In the genomic region with DNA sequence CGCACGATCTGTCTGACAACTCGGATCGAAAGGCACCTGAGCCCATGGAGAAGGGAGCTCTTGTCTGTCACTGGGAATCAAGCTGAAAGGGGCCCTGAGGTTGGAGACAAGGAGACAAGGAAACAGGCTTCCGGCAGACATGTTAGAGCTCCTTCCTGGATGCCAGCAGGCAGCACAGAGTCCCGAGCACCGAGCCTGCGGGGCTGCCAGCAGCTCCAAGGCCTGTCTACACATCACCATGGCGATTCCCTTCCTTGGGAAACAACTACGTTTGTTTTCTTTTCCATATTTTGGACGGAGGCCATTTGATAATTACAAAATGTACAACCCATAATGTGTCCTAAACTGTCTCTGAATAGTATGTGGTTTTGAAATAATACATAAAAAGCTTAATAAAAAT, we compare ENCODE assay signal across 12 mouse cellular contexts.
DNase-seq lines count a peak whose midpoint lies in the region; ATAC-seq and TF ChIP-seq lines count a peak whose summit lies in the region.
"Had no signal": no experiment of that assay in that cellular context is flagged by ENCODE, and none has a peak within 500 bp of the region (broad histone marks: within the 10 kb centered on the region; RNA-seq: fewer than 3 reads in every experiment).

No protein-coding gene starts in this region.

- H3K4me3 ChIP-seq in forebrain, embryonic 10.5 days = no peak overlapping the region
- no peak overlapping the region for H3K4me3 ChIP-seq in forebrain, embryonic 12.5 days (replicated peaks)
- no peak overlapping the region for H3K4me3 ChIP-seq in hindbrain, embryonic 13.5 days
- no peak overlapping the region for H3K4me3 ChIP-seq in hindbrain, embryonic 10.5 days
- no peak overlapping the region for H3K4me3 ChIP-seq in midbrain, embryonic 16.5 days (ENCODE audit: low read depth, low read length)
- no peak overlapping the region for H3K4me3 ChIP-seq in midbrain, embryonic 10.5 days
- no peak overlapping the region for H3K4me3 ChIP-seq in stomach, postnatal 0 days (ENCODE audit: low read depth, low read length)
- H3K4me3 ChIP-seq: kidney, embryonic 15.5 days; liver, embryonic 13.5 days had no signal

- no peak for TF ChIP-seq CTCF in stomach, postnatal 0 days (IDR thresholded peaks at IDR 0.05; ENCODE audit: low read depth)

- no peak for ATAC-seq in forebrain, embryonic 12.5 days (ENCODE audit: low FRiP score)
- ATAC-seq in hindbrain, embryonic 13.5 days (ENCODE audit: low FRiP score) = no peak
- ATAC-seq in midbrain, embryonic 16.5 days = no peak
- no peak for ATAC-seq in stomach, postnatal 0 days (ENCODE audit: low FRiP score, low TSS enrichment)

- H3K4me1 ChIP-seq in forebrain, embryonic 10.5 days = peaks cover 9% of the 10 kb centered on the region; the same call in 1 of the 2 replicates
- peaks cover 27% of the 10 kb centered on the region; the same call in 1 of the 2 replicates for H3K4me1 ChIP-seq in forebrain, embryonic 12.5 days
- H3K4me1 ChIP-seq in hindbrain, embryonic 13.5 days (replicated peaks) = peaks cover 42% of the 10 kb centered on the region
- H3K4me1 ChIP-seq in hindbrain, embryonic 10.5 days (replicated peaks) = peaks cover 33% of the 10 kb centered on the region; the same call in 1 of the 2 replicates
- H3K4me1 ChIP-seq in midbrain, embryonic 16.5 days (ENCODE audit: control insufficient read depth, insufficient read depth, low read length) = peaks cover 25% of the 10 kb centered on the region
- peaks cover 20% of the 10 kb centered on the region for H3K4me1 ChIP-seq in midbrain, embryonic 10.5 days
- 0 out of 2 replicates have a peak, but pooled peaks cover 2% of the 10 kb centered on the region for H3K4me1 ChIP-seq in stomach, postnatal 0 days (replicated peaks; ENCODE audit: control insufficient read depth, insufficient read depth)

- H3K9me3 ChIP-seq in forebrain, embryonic 10.5 days = no peaks in the 10 kb centered on the region
- H3K9me3 ChIP-seq in forebrain, embryonic 12.5 days = no peaks in the 10 kb centered on the region
- no peaks in the 10 kb centered on the region for H3K9me3 ChIP-seq in hindbrain, embryonic 13.5 days
- no peaks in the 10 kb centered on the region for H3K9me3 ChIP-seq in hindbrain, embryonic 10.5 days
- no peaks in the 10 kb centered on the region for H3K9me3 ChIP-seq in midbrain, embryonic 16.5 days (replicated peaks; ENCODE audit: control insufficient read depth, low read length, poor library complexity, severe bottlenecking)
- H3K9me3 ChIP-seq in midbrain, embryonic 10.5 days (replicated peaks) = no peaks in the 10 kb centered on the region
- no peaks in the 10 kb centered on the region for H3K9me3 ChIP-seq in stomach, postnatal 0 days (ENCODE audit: control insufficient read depth, low read length)
- H3K9me3 ChIP-seq: kidney, embryonic 15.5 days; liver, embryonic 13.5 days had no signal

- H3K4me2 ChIP-seq in forebrain, embryonic 12.5 days = no peak overlapping the region
- H3K4me2 ChIP-seq in hindbrain, embryonic 13.5 days = no peak overlapping the region
- H3K4me2 ChIP-seq in midbrain, embryonic 16.5 days (ENCODE audit: low read length) = no peak overlapping the region
- no peak overlapping the region for H3K4me2 ChIP-seq in stomach, postnatal 0 days (replicated peaks; ENCODE audit: low read depth)
- H3K4me2 ChIP-seq: kidney, embryonic 15.5 days; liver, embryonic 13.5 days had no signal

- H3K9ac ChIP-seq in forebrain, embryonic 12.5 days = no peak overlapping the region
- no peak overlapping the region for H3K9ac ChIP-seq in hindbrain, embryonic 13.5 days
- no peak overlapping the region; the same call in 1 of the 2 replicates for H3K9ac ChIP-seq in midbrain, embryonic 16.5 days (ENCODE audit: low read depth, low read length)
- no peak overlapping the region for H3K9ac ChIP-seq in stomach, postnatal 0 days (ENCODE audit: low read length)
- H3K9ac ChIP-seq: kidney, embryonic 15.5 days; liver, embryonic 13.5 days had no signal

- H3K36me3 ChIP-seq in forebrain, embryonic 10.5 days (replicated peaks) = no peaks in the 10 kb centered on the region
- no peaks in the 10 kb centered on the region for H3K36me3 ChIP-seq in forebrain, embryonic 12.5 days (replicated peaks)
- no peaks in the 10 kb centered on the region for H3K36me3 ChIP-seq in hindbrain, embryonic 13.5 days
- no peaks in the 10 kb centered on the region for H3K36me3 ChIP-seq in hindbrain, embryonic 10.5 days
- no peaks in the 10 kb centered on the region for H3K36me3 ChIP-seq in midbrain, embryonic 16.5 days (ENCODE audit: control insufficient read depth, insufficient read depth, low read length)
- H3K36me3 ChIP-seq in midbrain, embryonic 10.5 days = no peaks in the 10 kb centered on the region
- H3K36me3 ChIP-seq in stomach, postnatal 0 days (ENCODE audit: control insufficient read depth, insufficient read depth, low read length) = no peaks in the 10 kb centered on the region
- H3K36me3 ChIP-seq: kidney, embryonic 15.5 days; liver, embryonic 13.5 days had no signal

- 88% methylated on average over 11 of the region's 11 CpGs for WGBS in forebrain, embryonic 10.5 days
- 80% methylated on average over 11 of the region's 11 CpGs for WGBS in forebrain, embryonic 12.5 days
- 54% methylated on average over 11 of the region's 11 CpGs for WGBS in hindbrain, embryonic 13.5 days
- 83% methylated on average over 11 of the region's 11 CpGs for WGBS in hindbrain, embryonic 10.5 days
- WGBS in midbrain, embryonic 16.5 days = 57% methylated on average over 11 of the region's 11 CpGs
- 82% methylated on average over 11 of the region's 11 CpGs for WGBS in midbrain, embryonic 10.5 days
- whole genome bisulfite sequencing in stomach, postnatal 0 days = 59% methylated on average over 11 of the region's 11 CpGs

- TF ChIP-seq EP300 in stomach, postnatal 0 days (optimal IDR thresholded peaks at IDR 0.05) = no peak

- no peak for DNase-seq in forebrain, embryonic 10.5 days (ENCODE audit: extremely low spot score, low spot score)
- DNase-seq in hindbrain, embryonic 10.5 days (ENCODE audit: low spot score) = no peak
- DNase-seq in midbrain, embryonic 10.5 days (ENCODE audit: low spot score) = no peak
- no peak for DNase-seq in stomach, postnatal 0 days (ENCODE audit: low spot score)
- DNase-seq in cerebellum, postnatal 4 days (ENCODE audit: low spot score in 2 of 2) = no peak
- DNase-seq: cerebellum, adult 8-10 months; gastrocnemius, postnatal 25 days; liver, embryonic 13.5 days had no signal

- no peaks in the 10 kb centered on the region for H3K27me3 ChIP-seq in forebrain, embryonic 10.5 days (ENCODE audit: poor library complexity, severe bottlenecking)
- no peaks in the 10 kb centered on the region for H3K27me3 ChIP-seq in forebrain, embryonic 12.5 days
- H3K27me3 ChIP-seq in hindbrain, embryonic 13.5 days = no peaks in the 10 kb centered on the region
- H3K27me3 ChIP-seq in hindbrain, embryonic 10.5 days (ENCODE audit: insufficient read depth, poor library complexity, severe bottlenecking) = no peaks in the 10 kb centered on the region
- no peaks in the 10 kb centered on the region for H3K27me3 ChIP-seq in midbrain, embryonic 16.5 days (ENCODE audit: control insufficient read depth, insufficient read depth, low read depth, low read length)
- no peaks in the 10 kb centered on the region for H3K27me3 ChIP-seq in midbrain, embryonic 10.5 days (ENCODE audit: low read depth, poor library complexity, severe bottlenecking)
- H3K27me3 ChIP-seq in stomach, postnatal 0 days (ENCODE audit: control insufficient read depth, insufficient read depth, low read length) = no peaks in the 10 kb centered on the region
- H3K27me3 ChIP-seq: kidney, embryonic 15.5 days; liver, embryonic 13.5 days had no signal

- H3K27ac ChIP-seq in forebrain, embryonic 10.5 days = 0 out of 2 replicates have a peak overlapping the region, but pooled peaks have one; percentile 8
- no peak overlapping the region for H3K27ac ChIP-seq in forebrain, embryonic 12.5 days
- peak overlapping the region; percentile 76 for H3K27ac ChIP-seq in hindbrain, embryonic 13.5 days
- H3K27ac ChIP-seq in hindbrain, embryonic 10.5 days = no peak overlapping the region
- H3K27ac ChIP-seq in midbrain, embryonic 16.5 days (ENCODE audit: low read length) = 0 out of 2 replicates have a peak overlapping the region, but pooled peaks have one; percentile 48
- H3K27ac ChIP-seq in midbrain, embryonic 10.5 days (replicated peaks) = no peak overlapping the region
- no peak overlapping the region for H3K27ac ChIP-seq in stomach, postnatal 0 days (replicated peaks)
- H3K27ac ChIP-seq: kidney, embryonic 15.5 days; liver, embryonic 13.5 days had no signal

Comparison
In these comparisons a context has a peak if more than half of its experiments do, and no peak if none do; other contexts are left out.
1. H3K27ac ChIP-seq: peak in forebrain, embryonic 10.5 days (single experiment), hindbrain, embryonic 13.5 days (single experiment) and midbrain, embryonic 16.5 days (single experiment); none in forebrain, embryonic 12.5 days (single experiment), hindbrain, embryonic 10.5 days (single experiment), midbrain, embryonic 10.5 days (single experiment) and stomach, postnatal 0 days (single experiment).